Mouse (Mus musculus) erythroblast, adult 5-6 weeks (primary cell): Measurements from ENCODE around the gene Tpmt. TPM values are rescaled to one million over a fixed set of nuclear protein-coding genes. Genes with fewer than 3 reads are reported as not detected.
A peak's percentile ranks its signal among the peaks of the same experiment; 100 is the strongest.

Experiments used
- ATAC-seq: replicated peaks from 2 replicates; pipeline ENCODE4 v1.8.0; 2016; ENCODE audit warnings: moderate number of reproducible peaks, mild to moderate bottlenecking, moderate TSS enrichment, inconsistent platforms; ENCODE audit not compliant: poor library complexity, low FRiP score, severe bottlenecking
- total RNA-seq, 2 experiments: library from RNA; stranded (forward) in 1 of 2; stranded (reverse) in 1 of 2; fragments of 150-400 nt in 1 of 2; fragments of 200-764, 138-1000 nt in 1 of 2; gene quantifications; 2 replicates each; pipeline versions ENCODE4 v1.2.3 to v1.2.4; 2015 to 2017; ENCODE audit warnings: low replicate concordance in 2 of 2

Tpmt gene
- total RNA-seq, 2 experiments from 2014 or later, result 0.34 TPM; not detected in 1

DNA sequence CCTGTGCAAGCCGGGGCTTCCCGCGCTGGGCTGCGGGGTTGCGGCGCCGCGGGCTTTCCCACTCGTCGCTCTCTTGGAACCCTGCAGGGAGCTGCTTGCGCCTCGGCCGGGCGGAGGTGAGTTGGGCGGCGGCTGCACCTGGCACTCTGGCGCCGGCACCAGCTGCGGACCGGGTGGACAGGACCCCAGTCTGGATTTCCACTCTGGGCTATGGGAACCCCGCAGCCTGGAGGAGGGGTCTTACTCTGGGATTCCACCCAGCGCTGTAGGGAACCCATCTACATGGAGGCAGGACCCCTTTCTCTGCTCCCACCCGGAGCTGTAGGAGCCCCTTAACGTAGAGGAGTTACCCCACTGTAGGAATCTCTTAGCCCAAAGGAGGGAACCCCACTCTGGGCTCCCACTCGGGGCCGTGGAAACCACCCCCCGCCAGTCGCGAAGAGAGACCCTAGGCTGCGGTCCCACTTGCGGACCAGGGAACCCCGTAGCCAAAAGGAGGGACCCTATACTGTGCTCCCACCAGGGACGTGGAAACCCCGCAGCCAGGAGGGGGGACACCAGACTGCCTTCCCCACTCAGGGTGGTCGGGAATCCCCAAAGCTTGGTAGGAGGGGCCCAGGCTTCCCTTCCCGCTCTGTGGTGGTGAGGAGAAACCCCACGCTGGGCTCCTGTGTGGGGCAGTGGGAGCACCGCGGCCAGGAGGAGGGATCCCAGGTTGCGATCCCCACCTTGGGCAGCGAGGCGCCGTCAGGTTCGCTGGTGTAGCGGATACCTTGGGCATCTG is 512 bp downstream of the Tpmt start:
- ATAC-seq, result no peak

GRCm38 (mm10) chr13:47043030-47043680 is 1.4 kb downstream of the Tpmt start, which contains the start of gene Kdm1b:
TSS of gene Kdm1b (plus strand) at chr13:47043499.
- peak; percentile 93 for ATAC-seq

- no peak for ATAC-seq
Measured at GRCm38 (mm10) chr13:47042024-47042633, 2.4 kb downstream of the Tpmt start.

DNA sequence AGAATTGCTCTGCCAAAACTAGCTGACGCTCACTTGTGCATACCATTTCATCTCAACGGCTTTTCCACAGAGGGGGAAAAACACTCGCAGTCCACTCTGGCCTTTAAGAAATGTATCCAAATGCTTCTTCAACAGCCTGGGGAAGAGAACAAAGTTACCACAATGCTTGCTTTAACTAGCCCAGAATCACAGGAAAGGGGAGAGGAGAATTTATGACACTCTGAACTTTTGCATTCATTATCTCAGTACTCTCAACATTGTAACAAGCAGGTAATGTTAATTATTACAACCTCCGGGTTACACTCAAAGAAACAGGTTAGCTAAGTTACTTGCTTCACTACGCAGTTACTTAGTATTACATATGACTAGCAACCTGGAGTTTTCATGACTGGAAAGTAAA is 4.5 kb downstream of the Tpmt start:
- no peak for ATAC-seq

DNA sequence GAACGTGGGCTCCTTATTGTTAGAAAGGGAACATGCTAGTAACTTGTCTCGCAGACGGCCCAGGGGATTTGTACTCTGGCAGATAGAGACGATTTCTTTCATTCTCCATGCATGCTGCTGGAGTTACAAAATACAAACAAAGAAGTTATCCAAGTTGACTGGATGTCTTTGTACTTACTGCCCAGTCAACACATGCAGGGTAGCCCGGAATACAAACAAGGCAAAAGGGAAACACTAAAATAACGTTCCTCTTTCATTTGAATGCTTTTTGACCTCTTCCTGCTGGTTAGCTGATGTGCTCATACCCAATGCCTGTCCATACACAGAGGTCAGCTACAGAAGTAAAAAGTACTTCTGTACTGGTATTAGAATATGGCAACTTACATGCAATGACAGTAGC is 6.6 kb downstream of the Tpmt start:
- ATAC-seq, result no peak

GRCm38 (mm10) chr13:47033602-47034001 is 10.9 kb downstream of the Tpmt start:
- no peak for ATAC-seq

DNA sequence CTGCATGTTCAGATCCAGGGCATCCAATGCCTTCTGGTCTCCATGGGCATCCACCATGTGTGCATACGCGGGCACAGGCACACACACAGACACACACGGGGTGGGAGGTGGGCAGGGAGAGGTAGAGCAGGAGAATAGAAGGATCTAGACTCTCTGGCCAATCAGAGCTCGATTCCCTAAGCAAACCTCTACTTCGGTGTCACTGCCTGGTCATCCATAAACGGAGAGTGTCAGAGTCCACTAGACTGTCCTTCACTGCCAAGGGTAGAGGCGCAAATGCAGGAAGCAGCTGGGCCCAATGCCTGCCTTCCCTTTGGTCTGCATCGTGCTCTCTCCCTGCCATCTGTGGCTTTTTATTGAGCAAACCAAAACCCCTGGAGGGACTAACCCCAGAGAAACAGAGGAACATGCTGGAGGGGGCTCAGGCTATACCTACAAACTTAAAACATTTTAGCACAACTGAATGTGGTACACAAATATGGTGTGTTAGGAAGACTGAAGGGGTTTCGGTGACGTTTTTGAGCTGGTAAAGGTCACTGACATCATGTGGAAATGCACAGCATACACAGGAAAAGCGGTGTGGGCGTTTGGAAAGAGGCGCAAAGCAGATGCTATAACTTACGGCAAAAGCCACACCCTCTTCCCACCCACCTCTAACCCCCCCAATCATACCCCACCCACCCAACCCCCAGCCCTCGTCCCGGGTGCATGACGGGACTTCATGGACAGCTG is 14.0 kb downstream of the Tpmt start:
- ATAC-seq, result no peak

DNA sequence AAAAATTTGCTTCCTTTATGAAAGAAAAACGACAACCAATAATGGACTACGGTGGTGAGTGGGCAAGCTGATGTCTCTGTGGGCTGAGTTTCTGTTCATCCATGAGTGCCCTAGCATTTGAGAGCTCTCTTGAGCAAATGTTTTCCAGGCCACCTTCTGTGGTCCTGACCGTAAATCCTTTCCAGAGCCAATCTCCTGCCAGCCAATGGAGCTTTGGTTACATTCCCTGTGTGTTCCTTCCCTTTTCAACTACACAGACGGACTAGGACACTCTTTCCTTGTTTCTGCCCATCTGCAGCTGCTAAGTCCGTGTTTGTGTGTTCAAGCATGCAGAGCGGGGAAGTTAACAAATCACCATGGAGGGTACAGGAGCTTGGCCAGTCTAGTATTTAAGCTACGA is 23.7 kb downstream of the Tpmt start:
- ATAC-seq, result no peak

DNA sequence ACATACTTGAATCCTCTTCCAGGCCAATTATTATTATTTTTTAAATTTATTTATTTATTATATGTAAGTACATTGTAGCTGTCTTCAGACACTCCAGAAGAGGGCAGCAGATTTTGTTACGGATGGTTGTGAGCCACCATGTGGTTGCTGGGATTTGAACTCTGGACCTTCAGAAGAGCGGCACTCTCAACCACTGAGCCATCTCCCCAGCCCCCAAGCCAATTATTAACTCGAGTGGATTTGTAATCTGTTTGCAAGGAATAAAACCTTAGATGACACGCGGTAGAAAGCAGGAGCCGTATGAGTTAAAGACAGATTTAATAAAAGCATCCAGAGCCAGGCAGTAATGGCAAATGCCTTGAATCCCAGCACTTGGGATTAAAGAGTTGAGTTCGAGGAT is 24.8 kb downstream of the Tpmt start:
- no peak for ATAC-seq

DNA sequence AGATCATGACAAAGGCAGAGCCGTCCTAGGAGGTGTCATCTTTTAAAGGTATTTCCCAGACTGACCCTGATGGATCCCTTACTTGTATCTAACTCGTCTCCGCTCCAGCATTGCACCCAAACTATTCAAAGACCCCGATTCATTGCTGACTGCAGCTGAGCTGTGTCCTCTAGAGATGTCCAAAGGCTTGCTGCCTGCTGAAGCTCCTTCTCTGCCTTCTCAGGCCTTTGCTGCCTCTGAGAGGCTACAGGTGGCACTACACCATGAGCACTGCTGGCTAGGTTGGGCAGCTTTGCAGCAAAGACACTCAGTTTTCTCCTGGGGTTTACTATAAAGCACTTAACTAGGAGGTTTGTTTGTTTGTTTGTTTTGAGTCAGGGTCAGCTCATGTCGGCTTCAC is 27.3 kb downstream of the Tpmt start:
- no peak for ATAC-seq

DNA sequence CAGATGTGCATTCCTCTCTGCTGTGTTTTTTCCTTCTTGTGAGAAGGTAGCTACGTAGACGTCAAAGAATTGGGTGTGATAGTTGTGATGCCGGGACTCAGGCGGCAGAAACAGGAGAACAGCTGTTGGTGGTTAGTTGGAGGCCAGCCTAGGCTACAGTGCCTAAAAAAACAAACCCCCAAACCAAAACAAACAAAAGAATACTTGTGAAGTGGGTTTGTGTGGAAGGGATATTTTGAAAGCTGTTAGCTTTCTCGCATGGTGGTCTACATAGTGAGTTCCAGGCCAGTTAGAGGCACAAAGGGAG is 29.4 kb downstream of the Tpmt start:
- no peak for ATAC-seq

- ATAC-seq, result peak; percentile 69
Measured at GRCm38 (mm10) chr13:47014334-47015194, 30.0 kb downstream of the Tpmt start, which contains the start of gene Nhlrc1. TSS of gene Nhlrc1 (minus strand) at chr13:47014850.

GRCm38 (mm10) chr13:47013740-47014139 is 30.8 kb downstream of the Tpmt start:
- no peak for ATAC-seq

GRCm38 (mm10) chr13:47001590-47001989 is 42.9 kb downstream of the Tpmt start:
- ATAC-seq, result no peak

- no peak for ATAC-seq
Measured at GRCm38 (mm10) chr13:46999498-46999897, 45.0 kb downstream of the Tpmt start.

- ATAC-seq, result no peak
Measured at GRCm38 (mm10) chr13:46997355-46997754, 47.2 kb downstream of the Tpmt start.

- ATAC-seq, result no peak
Measured at GRCm38 (mm10) chr13:46993274-46993551, 51.3 kb downstream of the Tpmt start.

DNA sequence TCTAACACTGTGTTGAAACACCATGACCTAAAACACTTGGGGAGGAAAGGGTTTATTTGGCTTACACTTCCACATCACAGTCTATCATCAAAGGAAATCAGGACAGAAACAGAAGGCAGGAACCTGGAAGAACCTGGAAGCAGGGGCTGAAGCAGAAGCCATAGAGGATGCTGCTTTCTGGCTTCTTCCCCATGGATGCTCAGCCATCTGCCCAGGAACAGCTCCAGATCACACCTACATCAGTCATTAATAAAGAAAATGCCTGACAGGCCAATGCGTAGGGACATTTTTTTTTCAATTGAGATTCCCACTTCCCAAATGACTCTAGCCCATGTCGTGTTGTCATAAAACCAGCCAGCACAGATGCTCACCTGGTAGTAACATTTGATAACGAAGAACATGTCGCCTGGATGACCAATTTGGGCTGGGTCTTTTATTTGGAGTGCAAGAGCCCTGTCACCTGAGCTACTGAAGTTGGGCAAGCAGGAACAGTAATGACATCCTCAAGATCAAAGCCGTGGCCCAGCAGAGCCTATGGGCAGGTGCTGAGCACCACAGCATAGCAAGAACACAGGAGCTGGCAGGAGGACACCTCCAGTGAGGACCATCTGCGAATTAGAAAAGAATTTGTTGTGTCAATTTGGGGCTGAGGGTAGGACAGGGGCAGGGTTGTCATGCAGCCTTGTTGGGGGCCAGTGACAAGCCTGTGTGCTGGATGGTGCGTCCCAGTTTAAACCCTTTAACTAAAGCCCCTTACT is 51.8 kb downstream of the Tpmt start:
- ATAC-seq, result no peak

- no peak for ATAC-seq
Measured at GRCm38 (mm10) chr13:46990376-46991011, 54.0 kb downstream of the Tpmt start.
